27 mouse cellular contexts compared by ENCODE assay signal in genomic region chr7:130757326-130757865, GRCm38 (mm10). TPM values are rescaled to one million over a fixed set of nuclear protein-coding genes. Genes with fewer than 3 reads are reported as not detected.
DNase-seq lines count a peak whose midpoint lies in the region; ATAC-seq and TF ChIP-seq lines count a peak whose summit lies in the region.
"Had no signal": no experiment of that assay in that cellular context is flagged by ENCODE, and none has a peak within 500 bp of the region (broad histone marks: within the 10 kb centered on the region; RNA-seq: fewer than 3 reads in every experiment).

No protein-coding gene starts in this region.

- H3K27ac ChIP-seq in heart, embryonic 10.5 days, result peak overlapping the region; percentile 36
- H3K27ac ChIP-seq in heart, embryonic 11.5 days (ENCODE audit: low read depth, low read length), result no peak overlapping the region
- H3K27ac ChIP-seq in lung, embryonic 16.5 days (ENCODE audit: low read length), result no peak overlapping the region
- H3K27ac ChIP-seq: embryonic facial prominence, embryonic 13.5 days; forebrain, embryonic 13.5 days; limb, embryonic 12.5 days had no signal

- no peak for TF ChIP-seq POLR2A in lung, adult 2 months (IDR thresholded peaks at IDR 0.05; ENCODE audit: borderline replicate concordance, extremely low read depth, low read depth, low read length)

- H3K9me3 ChIP-seq in heart, embryonic 10.5 days, result no peaks in the 10 kb centered on the region
- no peaks in the 10 kb centered on the region for H3K9me3 ChIP-seq in heart, embryonic 11.5 days (replicated peaks; ENCODE audit: control insufficient read depth, low read length)
- no peaks in the 10 kb centered on the region for H3K9me3 ChIP-seq in lung, embryonic 16.5 days (ENCODE audit: control insufficient read depth, low read length)
- H3K9me3 ChIP-seq: embryonic facial prominence, embryonic 13.5 days; forebrain, embryonic 13.5 days; hindbrain, embryonic 15.5 days; limb, embryonic 12.5 days; midbrain, embryonic 10.5 days had no signal

- no peaks in the 10 kb centered on the region for H3K27me3 ChIP-seq in heart, embryonic 10.5 days (ENCODE audit: insufficient read depth, poor library complexity, severe bottlenecking)
- H3K27me3 ChIP-seq in heart, embryonic 11.5 days (ENCODE audit: control insufficient read depth, insufficient read depth, low read length), result no peaks in the 10 kb centered on the region
- no peaks in the 10 kb centered on the region for H3K27me3 ChIP-seq in lung, embryonic 16.5 days (ENCODE audit: control insufficient read depth, insufficient read depth, low read depth, low read length)
- H3K27me3 ChIP-seq: embryonic facial prominence, embryonic 13.5 days; forebrain, embryonic 13.5 days; hindbrain, embryonic 15.5 days; limb, embryonic 12.5 days had no signal

- DNase-seq in heart, embryonic 10.5 days (ENCODE audit: low spot score), result no peak
- DNase-seq in kidney, adult 11 months, result peak; percentile 24
- no peak for DNase-seq in kidney, postnatal 10 days
- DNase-seq in lung, adult 2 months, result no peak
- peak; percentile 12 for DNase-seq in lung, postnatal 25 days (ENCODE audit: low spot score)
- DNase-seq in cerebellum, postnatal 14 days, result no peak
- DNase-seq: adrenal gland, adult 8-10 months; cerebellum, adult 2 months; cerebellum, postnatal 36 days; embryo, embryonic 11 days; heart, postnatal 4 days; liver, postnatal 0 days; right cerebral cortex, adult 18-20 months; right cerebral cortex, postnatal 4 days; thymus, postnatal 14 days had no signal

- no peak for TF ChIP-seq CTCF in lung, adult 2 months (IDR thresholded peaks at IDR 0.05; ENCODE audit: insufficient read depth, low read length)

- H3K4me1 ChIP-seq in heart, embryonic 10.5 days, result peaks cover 35% of the 10 kb centered on the region
- peaks cover 17% of the 10 kb centered on the region for H3K4me1 ChIP-seq in heart, embryonic 11.5 days (ENCODE audit: control insufficient read depth, insufficient read depth, low read length)
- H3K4me1 ChIP-seq in lung, embryonic 16.5 days (replicated peaks; ENCODE audit: control insufficient read depth, insufficient read depth, low read length), result peaks cover 13% of the 10 kb centered on the region
- peaks cover 3% of the 10 kb centered on the region; the same call in 1 of the 2 replicates for H3K4me1 ChIP-seq in lung, adult 2 months (ENCODE audit: control insufficient read depth, insufficient read depth, low read length)

- H3K4me2 ChIP-seq in heart, embryonic 11.5 days, result no peak overlapping the region
- H3K4me2 ChIP-seq in lung, embryonic 16.5 days (ENCODE audit: low read depth, low read length), result no peak overlapping the region
- H3K4me2 ChIP-seq: embryonic facial prominence, embryonic 13.5 days; forebrain, embryonic 13.5 days; hindbrain, embryonic 15.5 days; limb, embryonic 12.5 days; liver, embryonic 11.5 days had no signal

- no peak for ATAC-seq in heart, embryonic 11.5 days (replicated peaks; ENCODE audit: insufficient number of reproducible peaks, low FRiP score, low TSS enrichment)
- peak; percentile 8; the same call in 1 of the 2 replicates for ATAC-seq in lung, embryonic 16.5 days (ENCODE audit: low read depth)
- ATAC-seq: activated CD4-positive, CD25-positive, alpha-beta regulatory T cell, adult 4 months; forebrain, embryonic 13.5 days; liver, postnatal 0 days had no signal

- WGBS in heart, embryonic 10.5 days, result 77% methylated on average over 11 of the region's 11 CpGs
- WGBS in heart, embryonic 11.5 days (ENCODE audit: insufficient replicate concordance), result 74% methylated on average over 11 of the region's 11 CpGs
- WGBS in lung, embryonic 16.5 days, result 57% methylated on average over 11 of the region's 11 CpGs
- 46% methylated on average over 11 of the region's 11 CpGs for WGBS in lung, adult 2 months

- H3K9ac ChIP-seq in heart, embryonic 11.5 days (ENCODE audit: low read depth, low read length), result no peak overlapping the region
- H3K9ac ChIP-seq in lung, embryonic 16.5 days (ENCODE audit: low read length), result no peak overlapping the region
- H3K9ac ChIP-seq: embryonic facial prominence, embryonic 13.5 days; forebrain, embryonic 13.5 days; hindbrain, embryonic 15.5 days; limb, embryonic 12.5 days; liver, postnatal 0 days had no signal

- H3K4me3 ChIP-seq in heart, embryonic 10.5 days, result no peak overlapping the region
- H3K4me3 ChIP-seq in heart, embryonic 11.5 days (ENCODE audit: low read depth, low read length), result no peak overlapping the region
- H3K4me3 ChIP-seq in lung, embryonic 16.5 days (ENCODE audit: low read length), result no peak overlapping the region
- H3K4me3 ChIP-seq in lung, adult 2 months (replicated peaks; ENCODE audit: extremely low read depth, low read depth, low read length), result no peak overlapping the region
- H3K4me3 ChIP-seq: embryonic facial prominence, embryonic 13.5 days; erythroblast, embryonic 14.5 days; forebrain, embryonic 13.5 days; hindbrain, embryonic 15.5 days; limb, embryonic 12.5 days; midbrain, embryonic 10.5 days had no signal

- peaks cover 69% of the 10 kb centered on the region for H3K36me3 ChIP-seq in heart, embryonic 10.5 days
- H3K36me3 ChIP-seq in heart, embryonic 11.5 days (ENCODE audit: control insufficient read depth, insufficient read depth, low read length), result peaks cover 12% of the 10 kb centered on the region
- peaks cover 4% of the 10 kb centered on the region for H3K36me3 ChIP-seq in lung, embryonic 16.5 days (ENCODE audit: control insufficient read depth, insufficient read depth, low read length)

RNA-seq across cellular contexts. Expression of gene Btbd16, which starts 16.5 kb away (rescaled TPM):
- 0.07 and 0.40 TPM in 2 replicates for polyA plus RNA-seq in heart, embryonic 10.5 days (2016; fragmentation: Nextera tagmentation; extraction: Ambion mirVana)
- polyA plus RNA-seq in heart, embryonic 11.5 days (2014; fragmentation: Nextera tagmentation; extraction: Ambion mirVana), result not detected in 2 replicates
- 0.06 TPM in 1 of 2 replicates, not detected in the other for polyA plus RNA-seq in lung, embryonic 16.5 days (2015; fragmentation: Nextera tagmentation; extraction: Ambion mirVana)
- not detected in 2 replicates for polyA plus RNA-seq in lung, adult 2 months (2012; rRNA removed)
- polyA plus RNA-seq: C2C12; embryonic facial prominence, embryonic 13.5 days; erythroblast, embryonic 14.5 days; forebrain, embryonic 13.5 days; hindbrain, embryonic 15.5 days; limb, embryonic 12.5 days; liver, embryonic 11.5 days; midbrain, embryonic 10.5 days; neural tube, embryonic 14.5 days had no signal

Comparison
In these comparisons a context has a peak if more than half of its experiments do, and no peak if none do; other contexts are left out.
1. DNase-seq: peak in kidney, adult 11 months (single experiment) and lung, postnatal 25 days (single experiment); none in heart, embryonic 10.5 days (single experiment), kidney, postnatal 10 days (single experiment), lung, adult 2 months (single experiment) and cerebellum, postnatal 14 days (0 of 2).